Mouse (Mus musculus) midbrain, embryonic 15.5 days (tissue): ENCODE results near the gene Aif1l. TPM values are rescaled to one million over a fixed set of nuclear protein-coding genes. Genes with fewer than 3 reads are reported as not detected.
"Not testable (repeated sequence)": the region's sequence is repeated elsewhere in the genome, so short reads cannot be mapped to it uniquely, and the experiment has no call there.

ENCODE experiments used
- ATAC-seq: fragments of 200-750 bp; cut with Nextera tagmentation; replicated peaks from 2 replicates; pipeline ENCODE4 v1.8.0; 2017; ENCODE audit warnings: moderate TSS enrichment
- H3K27ac ChIP-seq: fragments of 300-500 bp; sonication (generic); 2 replicates; pipeline ENCODE4 v1.5.1; 2015; ENCODE audit warnings: mild to moderate bottlenecking, inconsistent platforms
- H3K27me3 ChIP-seq: fragments of 300-500 bp; sonication (generic); replicated peaks from 2 replicates; pipeline ENCODE4 v1.6.1; 2015; ENCODE audit warnings: inconsistent platforms
- H3K36me3 ChIP-seq: fragments of 300-500 bp; sonication (generic); replicated peaks from 2 replicates; pipeline ENCODE4 v1.6.1; 2015; ENCODE audit warnings: inconsistent platforms
- H3K4me1 ChIP-seq: fragments of 300-500 bp; sonication (generic); 2 replicates; pipeline ENCODE4 v1.6.1; 2015; ENCODE audit warnings: inconsistent platforms
- H3K4me2 ChIP-seq: fragments of 300-500 bp; sonication (generic); 2 replicates; pipeline ENCODE4 v1.6.1; 2015; ENCODE audit warnings: inconsistent platforms, mild to moderate bottlenecking, moderate library complexity
- H3K4me3 ChIP-seq: fragments of 300-500 bp; sonication (generic); 2 replicates; pipeline ENCODE4 v1.5.1; 2015; ENCODE audit warnings: mild to moderate bottlenecking, inconsistent platforms
- H3K9ac ChIP-seq: fragments of 300-500 bp; sonication (generic); 2 replicates; pipeline ENCODE4 v1.6.1; 2015; ENCODE audit warnings: mild to moderate bottlenecking, inconsistent platforms
- H3K9me3 ChIP-seq: fragments of 300-500 bp; sonication (generic); 2 replicates; pipeline ENCODE4 v1.6.1; 2016; ENCODE audit warnings: inconsistent platforms
- WGBS: fragments of 180-500 bp; shearing (Covaris S2); methylation state at CpG from one replicate; pipeline ENCODE4 v1.1.7; 2015; ENCODE audit warnings: mixed read lengths; 5-methylcytosine and 5-hydroxymethylcytosine counted together
- polyA plus RNA-seq: library from polyadenylated mRNA; unstranded; fragments of >200 nt; fragmentation: Nextera tagmentation; extraction: Ambion mirVana; gene quantifications from 2 replicates; pipeline ENCODE4 v1.2.1, GENCODE M21; 2015

Aif1l gene
- 26.2 and 29.8 TPM in 2 replicates for polyA plus RNA-seq

DNA sequence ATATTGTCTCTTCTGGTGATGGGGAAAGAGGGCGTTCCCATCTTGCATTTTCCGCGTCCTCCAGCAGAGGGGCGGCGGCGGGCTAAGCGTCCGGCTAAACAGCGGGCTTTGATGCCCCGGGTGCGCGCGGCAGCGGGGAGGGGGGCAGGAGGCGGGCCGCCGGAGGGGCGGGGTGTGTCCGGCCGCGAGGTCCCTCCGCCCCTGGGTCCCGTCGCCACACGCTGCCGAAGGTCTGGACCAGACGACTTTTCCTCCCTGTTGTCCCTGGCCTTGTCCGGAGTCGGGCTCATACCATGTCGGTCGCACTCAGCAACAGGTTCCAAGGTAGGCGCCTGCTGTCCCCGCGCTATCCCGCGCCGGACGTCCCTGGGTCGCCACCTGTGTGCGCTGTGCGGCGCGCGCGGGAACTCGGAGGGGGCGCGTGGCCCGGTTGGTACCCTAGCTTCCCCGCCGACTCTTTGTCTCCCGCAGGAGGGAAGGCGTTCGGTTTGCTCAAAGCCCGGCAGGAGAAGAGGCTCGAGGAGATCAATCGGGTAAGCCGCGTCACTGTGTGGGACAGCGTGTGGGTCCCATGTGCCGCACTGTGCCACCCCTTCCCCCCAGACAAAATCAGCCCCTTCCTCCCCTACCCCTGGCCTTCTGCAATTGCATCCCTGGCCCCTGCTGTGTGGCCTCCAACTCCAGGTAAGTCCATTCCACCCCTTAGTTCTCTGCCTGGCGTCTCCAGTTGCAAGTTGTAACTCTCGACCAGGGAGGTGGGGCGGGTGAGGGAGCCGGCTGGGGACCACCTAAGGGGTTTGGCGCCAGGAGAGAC, at the start of gene Aif1l:
Aif1l (plus strand) TSS at position 82 of the 814 bp plus-strand sequence.
- H3K9ac ChIP-seq, result peak within 1 kb of the TSS; percentile 64
- H3K27me3 ChIP-seq, result peaks cover 3% of the 10 kb centered on the region; the same call in 1 of the 2 replicates
- no peaks in the 10 kb centered on the region for H3K9me3 ChIP-seq
- H3K4me1 ChIP-seq, result peaks cover 34% of the 10 kb centered on the region; the same call in 1 of the 2 replicates
- H3K4me2 ChIP-seq, result peak within 1 kb of the TSS; percentile 97
- no peak within 1 kb of the TSS for H3K27ac ChIP-seq
- peak; percentile 65 for ATAC-seq
- no peaks in the 10 kb centered on the region for H3K36me3 ChIP-seq
- WGBS, result under 1% methylated on average over 66 of the region's 66 CpGs
- peak within 1 kb of the TSS; percentile 64 for H3K4me3 ChIP-seq

- no peak overlapping the region for H3K4me2 ChIP-seq
- H3K27ac ChIP-seq, result no peak overlapping the region
- H3K9ac ChIP-seq, result no peak overlapping the region
- H3K4me1 ChIP-seq, result peaks cover 15% of the 10 kb centered on the region
- ATAC-seq, result no peak
- 70% methylated on average over 4 of the region's 4 CpGs for WGBS
- no peak overlapping the region for H3K4me3 ChIP-seq
- H3K36me3 ChIP-seq, result no peaks in the 10 kb centered on the region
- no peaks in the 10 kb centered on the region for H3K27me3 ChIP-seq
- no peaks in the 10 kb centered on the region for H3K9me3 ChIP-seq
Observed at GRCm38 (mm10) chr2:31900932-31901331, 49.0 kb upstream of the Aif1l start.

DNA sequence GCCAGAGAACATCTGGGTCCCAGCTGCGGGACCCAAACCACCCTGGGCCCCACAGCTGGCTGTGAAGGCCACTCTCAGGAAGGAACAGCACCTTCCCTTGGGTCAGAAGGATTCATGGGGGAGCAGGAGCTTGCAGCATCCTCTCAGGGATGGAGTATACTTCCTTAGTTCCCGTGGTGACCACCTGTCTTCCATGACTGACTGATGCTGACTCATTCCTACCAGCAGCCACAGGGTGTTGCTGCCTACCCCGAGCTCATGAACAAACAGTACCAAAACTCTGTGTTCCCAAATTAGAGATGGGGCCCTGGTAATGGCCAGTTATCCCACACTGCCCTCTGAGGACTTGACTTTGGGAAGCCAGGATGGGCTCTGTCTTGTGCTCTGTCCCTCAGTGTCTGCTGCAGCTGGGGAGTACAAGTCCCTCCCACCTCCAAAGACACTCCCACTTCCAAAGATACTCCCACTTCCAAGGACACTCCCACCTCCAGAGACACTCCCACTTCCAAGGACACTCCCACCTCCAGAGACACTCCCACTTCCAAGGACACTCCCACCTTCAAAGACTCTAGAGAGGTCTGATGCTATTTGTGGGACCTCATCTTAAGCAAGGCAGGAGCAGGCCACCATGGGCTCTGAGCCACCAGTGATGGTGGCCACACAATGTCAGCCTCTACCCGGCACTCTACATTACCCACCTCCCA, 48.1 kb upstream of the Aif1l start:
- no peaks in the 10 kb centered on the region for H3K36me3 ChIP-seq
- H3K9ac ChIP-seq, result no peak overlapping the region
- no peak for ATAC-seq
- no peaks in the 10 kb centered on the region for H3K27me3 ChIP-seq
- no peak overlapping the region for H3K4me2 ChIP-seq
- H3K4me1 ChIP-seq, result peaks cover 15% of the 10 kb centered on the region
- no peak overlapping the region for H3K4me3 ChIP-seq
- no peak overlapping the region for H3K27ac ChIP-seq
- WGBS, result 72% methylated on average over 4 of the region's 4 CpGs
- H3K9me3 ChIP-seq, result no peaks in the 10 kb centered on the region

DNA sequence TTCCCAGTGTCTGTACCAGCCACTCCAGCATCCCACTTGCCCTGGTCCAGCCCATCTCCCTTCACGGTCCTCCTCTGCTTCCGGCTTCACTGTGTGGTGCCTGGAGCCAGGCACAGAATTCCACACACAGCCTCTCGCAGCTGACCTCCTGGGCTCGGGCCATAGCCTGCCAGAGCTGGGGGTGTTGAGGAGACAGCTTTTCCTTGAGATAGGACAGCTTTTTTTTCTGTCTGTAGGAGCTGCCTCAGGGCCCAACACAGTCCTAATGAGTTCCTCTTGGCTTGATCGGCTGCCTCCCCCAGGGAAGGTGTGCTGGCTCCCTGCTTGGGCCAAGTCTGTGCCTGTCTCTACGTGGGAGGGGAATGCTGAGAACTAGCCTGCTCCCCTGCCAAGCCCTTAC, 45.9 kb upstream of the Aif1l start:
- Histone ChIP-seq H3K36me3 (no peaks in the 10 kb centered on the region), H3K4me3 (no peak overlapping the region), H3K27me3 (no peaks in the 10 kb centered on the region), H3K4me2 (no peak overlapping the region), H3K27ac (no peak overlapping the region), H3K9me3 (no peaks in the 10 kb centered on the region), H3K9ac (no peak overlapping the region), H3K4me1 (peaks cover 15% of the 10 kb centered on the region)
- 11% methylated on average over 6 of the region's 6 CpGs for WGBS
- ATAC-seq, result no peak

GRCm38 (mm10) chr2:31904622-31905021, 45.3 kb upstream of the Aif1l start:
- WGBS, result 8% methylated on average over 8 of the region's 8 CpGs
- Histone ChIP-seq H3K4me3 (no peak overlapping the region), H3K36me3 (no peaks in the 10 kb centered on the region), H3K4me1 (peaks cover 13% of the 10 kb centered on the region), H3K9ac (no peak overlapping the region), H3K27ac (no peak overlapping the region), H3K4me2 (no peak overlapping the region), H3K27me3 (no peaks in the 10 kb centered on the region), H3K9me3 (no peaks in the 10 kb centered on the region)
- ATAC-seq, result no peak

GRCm38 (mm10) chr2:31905682-31906081, 44.3 kb upstream of the Aif1l start:
- Histone ChIP-seq H3K36me3 (no peaks in the 10 kb centered on the region), H3K27me3 (no peaks in the 10 kb centered on the region), H3K27ac (no peak overlapping the region), H3K4me2 (no peak overlapping the region), H3K4me1 (peaks cover 9% of the 10 kb centered on the region; the same call in 1 of the 2 replicates), H3K4me3 (no peak overlapping the region), H3K9ac (no peak overlapping the region), H3K9me3 (no peaks in the 10 kb centered on the region)
- 50% methylated on average over 9 of the region's 9 CpGs for WGBS
- ATAC-seq, result no peak

DNA sequence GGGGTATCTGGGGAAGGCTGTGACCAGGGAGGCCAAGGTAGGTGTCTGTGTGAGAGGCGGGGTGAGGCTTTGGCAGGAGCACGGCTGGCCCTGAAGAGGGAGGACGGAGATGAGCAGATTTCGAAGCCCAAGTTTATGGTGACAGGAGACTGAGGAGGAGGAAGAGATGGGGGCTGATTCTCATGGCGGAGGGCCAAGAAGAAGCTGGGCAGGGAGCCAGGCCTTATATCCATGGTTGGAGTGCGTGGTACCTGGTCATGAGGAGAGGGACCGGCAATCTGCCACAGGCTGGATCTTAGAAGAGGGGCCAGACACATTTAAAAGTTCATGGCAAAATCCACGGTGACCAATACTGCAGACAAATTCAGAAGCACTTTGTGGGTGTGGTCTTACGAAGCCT, 43.5 kb upstream of the Aif1l start:
- Histone ChIP-seq H3K27ac (no peak overlapping the region), H3K4me1 (peaks cover 9% of the 10 kb centered on the region; the same call in 1 of the 2 replicates), H3K4me2 (no peak overlapping the region), H3K27me3 (no peaks in the 10 kb centered on the region), H3K9ac (no peak overlapping the region), H3K36me3 (no peaks in the 10 kb centered on the region), H3K4me3 (no peak overlapping the region), H3K9me3 (no peaks in the 10 kb centered on the region)
- no peak for ATAC-seq
- WGBS, result 87% methylated on average over 9 of the region's 9 CpGs

DNA sequence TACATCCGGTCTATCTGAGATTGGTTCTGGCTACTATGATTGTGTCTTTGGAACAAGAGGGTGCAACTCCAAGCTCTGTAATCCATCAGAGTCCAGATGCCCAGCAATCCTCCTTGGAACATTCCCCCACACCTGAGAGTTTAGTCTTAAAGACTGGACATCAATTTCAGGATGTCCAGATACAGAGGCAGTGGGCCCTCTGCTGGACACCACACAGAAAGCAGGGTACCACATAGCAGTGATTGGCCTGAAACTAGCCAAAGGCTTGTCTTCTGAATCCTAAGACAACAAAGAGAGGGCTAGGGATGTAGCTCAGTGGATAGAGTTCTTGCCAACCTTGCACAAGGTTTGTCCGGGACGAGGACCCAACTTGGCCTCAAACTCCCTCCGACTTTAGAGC, 37.4 kb upstream of the Aif1l start:
- Histone ChIP-seq H3K36me3 (no peaks in the 10 kb centered on the region), H3K9ac (no peak overlapping the region), H3K27ac (no peak overlapping the region), H3K4me2 (no peak overlapping the region), H3K4me3 (no peak overlapping the region), H3K27me3 (no peaks in the 10 kb centered on the region), H3K4me1 (0 out of 2 replicates have a peak, but pooled peaks cover 3% of the 10 kb centered on the region), H3K9me3 (no peaks in the 10 kb centered on the region)
- 70% methylated on average over 4 of the region's 4 CpGs for WGBS
- no peak for ATAC-seq

- H3K4me2 ChIP-seq, result not testable (repeated sequence)
Observed at GRCm38 (mm10) chr2:31914213-31914612, 35.7 kb upstream of the Aif1l start.

GRCm38 (mm10) chr2:31915112-31915511, 34.8 kb upstream of the Aif1l start:
- Histone ChIP-seq H3K4me2 (no peak overlapping the region), H3K36me3 (no peaks in the 10 kb centered on the region), H3K9me3 (no peaks in the 10 kb centered on the region), H3K27me3 (no peaks in the 10 kb centered on the region), H3K4me1 (0 out of 2 replicates have a peak, but pooled peaks cover 3% of the 10 kb centered on the region), H3K9ac (no peak overlapping the region), H3K4me3 (no peak overlapping the region), H3K27ac (no peak overlapping the region)
- 24% methylated on average over 4 of the region's 4 CpGs for WGBS
- ATAC-seq, result 0 out of 2 replicates have a peak, but pooled peaks have one; percentile 17

More at GRCm38 (mm10) chr2:31914213-31914612, 35.7 kb upstream of the Aif1l start:
- not testable (repeated sequence) for H3K36me3 ChIP-seq, H3K27me3 ChIP-seq, H3K4me1 ChIP-seq, H3K27ac ChIP-seq, H3K9me3 ChIP-seq, H3K4me3 ChIP-seq, ATAC-seq, H3K9ac ChIP-seq

- Histone ChIP-seq H3K4me3 (no peak overlapping the region), H3K36me3 (no peaks in the 10 kb centered on the region), H3K4me1 (peaks cover 3% of the 10 kb centered on the region; the same call in 1 of the 2 replicates), H3K9me3 (no peaks in the 10 kb centered on the region), H3K9ac (no peak overlapping the region), H3K27ac (no peak overlapping the region), H3K27me3 (no peaks in the 10 kb centered on the region), H3K4me2 (no peak overlapping the region)
- 28% methylated on average over 4 of the region's 4 CpGs for WGBS
- ATAC-seq, result no peak
Observed at GRCm38 (mm10) chr2:31917636-31918035, 32.3 kb upstream of the Aif1l start.

- WGBS, result 76% methylated on average over 4 of the region's 4 CpGs
- Histone ChIP-seq H3K9ac (no peak overlapping the region), H3K4me2 (no peak overlapping the region), H3K27me3 (no peaks in the 10 kb centered on the region), H3K9me3 (no peaks in the 10 kb centered on the region), H3K36me3 (no peaks in the 10 kb centered on the region), H3K4me1 (no peaks in the 10 kb centered on the region; the same call in 1 of the 2 replicates), H3K27ac (no peak overlapping the region), H3K4me3 (no peak overlapping the region)
- ATAC-seq, result no peak
Observed at GRCm38 (mm10) chr2:31923645-31924044, 26.3 kb upstream of the Aif1l start.
